Mouse (Mus musculus): ENCODE measurements around the gene Ier2. TPM values are rescaled to one million over a fixed set of nuclear protein-coding genes. Genes with fewer than 3 reads are reported as not detected.

The Ier2 gene
- polyA plus RNA-seq, 1 experiment from 2014 or later: 52.3 TPM

GRCm38 (mm10) chr8:84700941-84701911 is 38.6 kb upstream of the Ier2 start, which contains the start of gene Lyl1:
Lyl1 (plus strand) TSS chr8:84701457.
- Histone ChIP-seq H3K9me3 (replicated peaks; ENCODE audit: control insufficient read depth, low read length) (no peaks in the 10 kb centered on the region), H3K4me2 (peak within 1 kb of the TSS; percentile 79), H3K4me3 (ENCODE audit: low read depth, low read length) (peak within 1 kb of the TSS; percentile 51), H3K4me1 (ENCODE audit: control insufficient read depth, insufficient read depth, low read length) (peaks cover 32% of the 10 kb centered on the region), H3K36me3 (ENCODE audit: control insufficient read depth, insufficient read depth, low read length) (peaks cover 18% of the 10 kb centered on the region), H3K27ac (ENCODE audit: low read depth, low read length) (peak within 1 kb of the TSS; percentile 91), H3K27me3 (ENCODE audit: control insufficient read depth, insufficient read depth, low read length) (peaks cover 38% of the 10 kb centered on the region), H3K9ac (ENCODE audit: low read depth, low read length) (peak within 1 kb of the TSS; percentile 72)
- peak; percentile 86 for ATAC-seq (replicated peaks; ENCODE audit: insufficient number of reproducible peaks, low FRiP score, low TSS enrichment)
- 4% methylated on average over 34 of the region's 34 CpGs for WGBS (ENCODE audit: insufficient replicate concordance)

GRCm38 (mm10) chr8:84700526-84700925 is 37.9 kb upstream of the Ier2 start:
- Histone ChIP-seq H3K36me3 (ENCODE audit: control insufficient read depth, insufficient read depth, low read length) (peaks cover 22% of the 10 kb centered on the region), H3K4me1 (ENCODE audit: control insufficient read depth, insufficient read depth, low read length) (peaks cover 32% of the 10 kb centered on the region), H3K27ac (ENCODE audit: low read depth, low read length) (peak overlapping the region; percentile 91), H3K4me2 (peak overlapping the region; percentile 29), H3K27me3 (ENCODE audit: control insufficient read depth, insufficient read depth, low read length) (peaks cover 36% of the 10 kb centered on the region), H3K9me3 (replicated peaks; ENCODE audit: control insufficient read depth, low read length) (no peaks in the 10 kb centered on the region), H3K4me3 (ENCODE audit: low read depth, low read length) (no peak overlapping the region), H3K9ac (ENCODE audit: low read depth, low read length) (0 out of 2 replicates have a peak overlapping the region, but pooled peaks have one; percentile 16)
- WGBS (ENCODE audit: insufficient replicate concordance): 82% methylated on average over 5 of the region's 5 CpGs
- no peak for ATAC-seq (replicated peaks; ENCODE audit: insufficient number of reproducible peaks, low FRiP score, low TSS enrichment)

- no peak overlapping the region for H3K4me3 ChIP-seq (ENCODE audit: low read depth, low read length)
- H3K27ac ChIP-seq (ENCODE audit: low read depth, low read length): peak overlapping the region; percentile 91
- no peak for ATAC-seq (replicated peaks; ENCODE audit: insufficient number of reproducible peaks, low FRiP score, low TSS enrichment)
- peak overlapping the region; percentile 29 for H3K4me2 ChIP-seq
- no peaks in the 10 kb centered on the region for H3K9me3 ChIP-seq (replicated peaks; ENCODE audit: control insufficient read depth, low read length)
- H3K27me3 ChIP-seq (ENCODE audit: control insufficient read depth, insufficient read depth, low read length): peaks cover 30% of the 10 kb centered on the region
- H3K9ac ChIP-seq (ENCODE audit: low read depth, low read length): 0 out of 2 replicates have a peak overlapping the region, but pooled peaks have one; percentile 16
- 48% methylated on average over 7 of the region's 7 CpGs for WGBS (ENCODE audit: insufficient replicate concordance)
- H3K36me3 ChIP-seq (ENCODE audit: control insufficient read depth, insufficient read depth, low read length): peaks cover 25% of the 10 kb centered on the region
- peaks cover 32% of the 10 kb centered on the region for H3K4me1 ChIP-seq (ENCODE audit: control insufficient read depth, insufficient read depth, low read length)
These were observed 37.2 kb upstream of the Ier2 start for GRCm38 (mm10) chr8:84699861-84700322.

GRCm38 (mm10) chr8:84698929-84699401 is 36.3 kb upstream of the Ier2 start:
- Histone ChIP-seq H3K27ac (ENCODE audit: low read depth, low read length) (peak overlapping the region; percentile 91), H3K4me3 (ENCODE audit: low read depth, low read length) (no peak overlapping the region), H3K9me3 (replicated peaks; ENCODE audit: control insufficient read depth, low read length) (no peaks in the 10 kb centered on the region), H3K4me2 (no peak overlapping the region), H3K27me3 (ENCODE audit: control insufficient read depth, insufficient read depth, low read length) (peaks cover 20% of the 10 kb centered on the region), H3K9ac (ENCODE audit: low read depth, low read length) (no peak overlapping the region), H3K4me1 (ENCODE audit: control insufficient read depth, insufficient read depth, low read length) (peaks cover 25% of the 10 kb centered on the region), H3K36me3 (ENCODE audit: control insufficient read depth, insufficient read depth, low read length) (peaks cover 25% of the 10 kb centered on the region)
- no peak for ATAC-seq (replicated peaks; ENCODE audit: insufficient number of reproducible peaks, low FRiP score, low TSS enrichment)
- WGBS (ENCODE audit: insufficient replicate concordance): 84% methylated on average over 9 of the region's 9 CpGs

GRCm38 (mm10) chr8:84698288-84698687 is 35.6 kb upstream of the Ier2 start:
- Histone ChIP-seq H3K9ac (ENCODE audit: low read depth, low read length) (no peak overlapping the region), H3K4me1 (ENCODE audit: control insufficient read depth, insufficient read depth, low read length) (peaks cover 21% of the 10 kb centered on the region), H3K36me3 (ENCODE audit: control insufficient read depth, insufficient read depth, low read length) (peaks cover 25% of the 10 kb centered on the region), H3K27me3 (ENCODE audit: control insufficient read depth, insufficient read depth, low read length) (peaks cover 14% of the 10 kb centered on the region), H3K4me2 (no peak overlapping the region), H3K27ac (ENCODE audit: low read depth, low read length) (no peak overlapping the region), H3K4me3 (ENCODE audit: low read depth, low read length) (no peak overlapping the region), H3K9me3 (replicated peaks; ENCODE audit: control insufficient read depth, low read length) (no peaks in the 10 kb centered on the region)
- 93% methylated on average over 5 of the region's 5 CpGs for WGBS (ENCODE audit: insufficient replicate concordance)
- no peak for ATAC-seq (replicated peaks; ENCODE audit: insufficient number of reproducible peaks, low FRiP score, low TSS enrichment)

GRCm38 (mm10) chr8:84697166-84698130 is 34.8 kb upstream of the Ier2 start:
- no peak overlapping the region for H3K27ac ChIP-seq (ENCODE audit: low read depth, low read length)
- H3K9me3 ChIP-seq (replicated peaks; ENCODE audit: control insufficient read depth, low read length): no peaks in the 10 kb centered on the region
- H3K4me3 ChIP-seq (ENCODE audit: low read depth, low read length): no peak overlapping the region
- peaks cover 21% of the 10 kb centered on the region for H3K4me1 ChIP-seq (ENCODE audit: control insufficient read depth, insufficient read depth, low read length)
- H3K4me2 ChIP-seq: no peak overlapping the region
- no peak overlapping the region for H3K9ac ChIP-seq (ENCODE audit: low read depth, low read length)
- WGBS (ENCODE audit: insufficient replicate concordance): 84% methylated on average over 14 of the region's 14 CpGs
- peaks cover 25% of the 10 kb centered on the region for H3K36me3 ChIP-seq (ENCODE audit: control insufficient read depth, insufficient read depth, low read length)
- ATAC-seq (replicated peaks; ENCODE audit: insufficient number of reproducible peaks, low FRiP score, low TSS enrichment): no peak
- H3K27me3 ChIP-seq (ENCODE audit: control insufficient read depth, insufficient read depth, low read length): peaks cover 5% of the 10 kb centered on the region

GRCm38 (mm10) chr8:84695140-84695539 is 32.5 kb upstream of the Ier2 start:
- peaks cover 29% of the 10 kb centered on the region for H3K36me3 ChIP-seq (ENCODE audit: control insufficient read depth, insufficient read depth, low read length)
- 89% methylated on average over 6 of the region's 6 CpGs for WGBS (ENCODE audit: insufficient replicate concordance)
- H3K4me1 ChIP-seq (ENCODE audit: control insufficient read depth, insufficient read depth, low read length): peaks cover 10% of the 10 kb centered on the region
- H3K9me3 ChIP-seq (replicated peaks; ENCODE audit: control insufficient read depth, low read length): no peaks in the 10 kb centered on the region
- no peak for ATAC-seq (replicated peaks; ENCODE audit: insufficient number of reproducible peaks, low FRiP score, low TSS enrichment)
- no peak overlapping the region for H3K4me3 ChIP-seq (ENCODE audit: low read depth, low read length)
- no peak overlapping the region for H3K4me2 ChIP-seq
- H3K27me3 ChIP-seq (ENCODE audit: control insufficient read depth, insufficient read depth, low read length): no peaks in the 10 kb centered on the region
- H3K9ac ChIP-seq (ENCODE audit: low read depth, low read length): no peak overlapping the region
- no peak overlapping the region for H3K27ac ChIP-seq (ENCODE audit: low read depth, low read length)

- no peak for ATAC-seq (replicated peaks; ENCODE audit: insufficient number of reproducible peaks, low FRiP score, low TSS enrichment)
- peaks cover 13% of the 10 kb centered on the region for H3K4me1 ChIP-seq (ENCODE audit: control insufficient read depth, insufficient read depth, low read length)
- no peak overlapping the region for H3K4me3 ChIP-seq (ENCODE audit: low read depth, low read length)
- H3K9me3 ChIP-seq (replicated peaks; ENCODE audit: control insufficient read depth, low read length): no peaks in the 10 kb centered on the region
- H3K27me3 ChIP-seq (ENCODE audit: control insufficient read depth, insufficient read depth, low read length): no peaks in the 10 kb centered on the region
- 77% methylated on average over 4 of the region's 4 CpGs for WGBS (ENCODE audit: insufficient replicate concordance)
- no peak overlapping the region for H3K9ac ChIP-seq (ENCODE audit: low read depth, low read length)
- H3K4me2 ChIP-seq: no peak overlapping the region
- H3K36me3 ChIP-seq (ENCODE audit: control insufficient read depth, insufficient read depth, low read length): peaks cover 29% of the 10 kb centered on the region
- H3K27ac ChIP-seq (ENCODE audit: low read depth, low read length): no peak overlapping the region
These were observed 30.7 kb upstream of the Ier2 start for GRCm38 (mm10) chr8:84693332-84693731.
